Mouse (Mus musculus) kidney, adult 2 months (tissue): ENCODE results near the gene Dnajc16. TPM values are rescaled to one million over a fixed set of nuclear protein-coding genes. Genes with fewer than 3 reads are reported as not detected.

Experiments used
- DNase-seq: peaks from one replicate; pipeline ENCODE4 v3.0.0; 2021
- H3K27ac ChIP-seq: fragments of 200-500 bp; 2 replicates; pipeline ENCODE4 v1.5.1; 2012; ENCODE audit warnings: low read depth, low read length, control low read depth, inconsistent platforms; ENCODE audit not compliant: insufficient read depth
- H3K27me3 ChIP-seq: fragments of 200-500 bp; replicated peaks from 2 replicates; pipeline ENCODE4 v1.6.1; 2012; ENCODE audit warnings: mild to moderate bottlenecking, moderate library complexity, low read length, inconsistent platforms; ENCODE audit not compliant: control insufficient read depth, insufficient read depth
- H3K36me3 ChIP-seq: fragments of 200-500 bp; 2 replicates; pipeline ENCODE4 v1.6.1; 2012; ENCODE audit warnings: mild to moderate bottlenecking, moderate library complexity, low read length, inconsistent platforms; ENCODE audit not compliant: control insufficient read depth, insufficient read depth
- H3K4me1 ChIP-seq: fragments of 200-500 bp; 2 replicates; pipeline ENCODE4 v1.6.1; 2011; ENCODE audit warnings: low read length; ENCODE audit not compliant: control insufficient read depth, insufficient read depth
- H3K4me3 ChIP-seq: fragments of 200-500 bp; 2 replicates; pipeline ENCODE4 v1.5.1; 2011; ENCODE audit warnings: mild to moderate bottlenecking, low read depth, low read length, control low read depth; ENCODE audit not compliant: insufficient read depth
- CTCF ChIP-seq: fragments of 200-500 bp; conservative IDR thresholded peaks from 2 replicates; pipeline ENCODE4 v1.5.1; 2011; ENCODE audit warnings: low read depth, mild to moderate bottlenecking, control low read depth, low read length, moderate library complexity, mixed read lengths; ENCODE audit not compliant: insufficient read depth, insufficient read length
- POLR2A ChIP-seq: fragments of 200-500 bp; IDR thresholded peaks from one replicate; pipeline ENCODE4 v1.6.1; 2011; ENCODE audit warnings: low read depth, low read length, control low read depth
- WGBS: fragments of 180-500 bp; shearing (Covaris S2); methylation state at CpG from one replicate; pipeline ENCODE4 v1.1.7; 2018; 5-methylcytosine and 5-hydroxymethylcytosine counted together
- polyA plus RNA-seq: library from polyadenylated mRNA; depleted of rRNA; stranded (reverse); fragments of >200 nt; gene quantifications from 2 replicates; pipeline ENCODE4 v1.2.3, GENCODE M21; 2012

Gene Dnajc16
- polyA plus RNA-seq, 1 experiment = 12.6 TPM

GRCm38 (mm10) chr4:141791486-141791885, 755 bp upstream of the Dnajc16 start:
- no peak overlapping the region for H3K27ac ChIP-seq
- TF ChIP-seq POLR2A (no peak), CTCF (no peak)
- 95% methylated on average over 7 of the region's 7 CpGs for WGBS

GRCm38 (mm10) chr4:141789564-141790218, 1.0 kb downstream of the Dnajc16 start:
- H3K27ac ChIP-seq = peak overlapping the region; percentile 67
- peak overlapping the region; percentile 71 for H3K4me3 ChIP-seq
- no peaks in the 10 kb centered on the region for H3K36me3 ChIP-seq
- no peak for DNase-seq
- H3K4me1 ChIP-seq = peaks cover 22% of the 10 kb centered on the region
- 35% methylated on average over 3 of the region's 3 CpGs for WGBS
- TF ChIP-seq CTCF (no peak), POLR2A (no peak)
- no peaks in the 10 kb centered on the region for H3K27me3 ChIP-seq

More at GRCm38 (mm10) chr4:141791486-141791885, 755 bp upstream of the Dnajc16 start:
- H3K27me3 ChIP-seq = no peaks in the 10 kb centered on the region
- no peaks in the 10 kb centered on the region for H3K36me3 ChIP-seq
- peaks cover 34% of the 10 kb centered on the region for H3K4me1 ChIP-seq
- no peak for DNase-seq
- H3K4me3 ChIP-seq = no peak overlapping the region

GRCm38 (mm10) chr4:141787462-141787861, 3.3 kb downstream of the Dnajc16 start:
- H3K27me3 ChIP-seq = no peaks in the 10 kb centered on the region
- TF ChIP-seq CTCF = no peak
- no peak overlapping the region for H3K27ac ChIP-seq
- H3K4me3 ChIP-seq = no peak overlapping the region
- DNase-seq = peak; percentile 40
- H3K36me3 ChIP-seq = no peaks in the 10 kb centered on the region
- WGBS = 70% methylated on average over 7 of the region's 7 CpGs
- peaks cover 18% of the 10 kb centered on the region for H3K4me1 ChIP-seq

- TF ChIP-seq CTCF = no peak
- no peak for TF ChIP-seq POLR2A
- H3K27me3 ChIP-seq = no peaks in the 10 kb centered on the region
- 10% methylated on average over 6 of the region's 6 CpGs for WGBS
- DNase-seq = peak; percentile 92
- H3K36me3 ChIP-seq = no peaks in the 10 kb centered on the region; the same call in 1 of the 2 replicates
- H3K27ac ChIP-seq = no peak overlapping the region
- peaks cover 18% of the 10 kb centered on the region for H3K4me1 ChIP-seq
- H3K4me3 ChIP-seq = no peak overlapping the region
These were observed 3.7 kb downstream of the Dnajc16 start for GRCm38 (mm10) chr4:141787046-141787445.

- 63% methylated on average over 13 of the region's 13 CpGs for WGBS
- TF ChIP-seq POLR2A (no peak), CTCF (no peak)
- no peaks in the 10 kb centered on the region for H3K27me3 ChIP-seq
- H3K27ac ChIP-seq = no peak overlapping the region
- peaks cover 18% of the 10 kb centered on the region for H3K4me1 ChIP-seq
- no peak overlapping the region for H3K4me3 ChIP-seq
- no peak for DNase-seq
- H3K36me3 ChIP-seq = no peaks in the 10 kb centered on the region; the same call in 1 of the 2 replicates
These were observed 4.6 kb downstream of the Dnajc16 start for GRCm38 (mm10) chr4:141786141-141786540.

- TF ChIP-seq CTCF (no peak), POLR2A (no peak)
- DNase-seq = no peak
- WGBS = 84% methylated on average over 5 of the region's 5 CpGs
- no peaks in the 10 kb centered on the region; the same call in 1 of the 2 replicates for H3K36me3 ChIP-seq
- H3K4me3 ChIP-seq = no peak overlapping the region
- H3K27me3 ChIP-seq = no peaks in the 10 kb centered on the region
- no peak overlapping the region for H3K27ac ChIP-seq
- peaks cover 18% of the 10 kb centered on the region for H3K4me1 ChIP-seq
These were observed 5.9 kb downstream of the Dnajc16 start for GRCm38 (mm10) chr4:141784835-141785234.

- H3K4me1 ChIP-seq = peaks cover 3% of the 10 kb centered on the region; the same call in 1 of the 2 replicates
- TF ChIP-seq CTCF (no peak), POLR2A (no peak)
- no peak for DNase-seq
- H3K27ac ChIP-seq = no peak overlapping the region
- 91% methylated on average over 8 of the region's 8 CpGs for WGBS
- H3K4me3 ChIP-seq = no peak overlapping the region
- H3K27me3 ChIP-seq = no peaks in the 10 kb centered on the region
- no peaks in the 10 kb centered on the region; the same call in 1 of the 2 replicates for H3K36me3 ChIP-seq
These were observed 9.3 kb downstream of the Dnajc16 start for GRCm38 (mm10) chr4:141781201-141781985.
